Mouse (Mus musculus) testis, postnatal 10 days (tissue): ENCODE measurements around the gene Gm20388.

Source experiments
- DNase-seq: peaks from one replicate; pipeline ENCODE4 v3.0.0; 2021; ENCODE audit warnings: low spot score

The Gm20388 gene

DNA sequence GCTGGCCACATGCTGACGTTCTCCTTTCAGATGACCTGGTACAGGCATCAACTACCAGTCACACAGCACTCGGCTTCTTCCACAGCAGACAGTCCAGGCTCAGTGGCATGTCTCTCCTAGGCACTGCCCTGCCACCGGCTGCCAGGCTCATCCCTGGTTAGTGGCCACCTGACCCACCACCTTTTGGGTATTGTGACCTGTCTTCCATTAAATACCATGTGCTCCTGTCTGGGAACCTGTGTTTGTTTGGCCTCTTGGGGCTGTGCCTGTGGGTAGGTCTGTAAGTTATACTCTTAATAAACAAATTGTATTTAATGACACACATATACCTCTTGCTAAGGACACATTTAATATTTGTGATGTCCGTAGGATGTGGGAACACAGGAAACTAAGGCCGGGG is 460.5 kb downstream of the Gm20388 start:
- no peak for DNase-seq

GRCm38 (mm10) chr8:120371725-120372457 is 461.2 kb downstream of the Gm20388 start:
- no peak for DNase-seq

DNA sequence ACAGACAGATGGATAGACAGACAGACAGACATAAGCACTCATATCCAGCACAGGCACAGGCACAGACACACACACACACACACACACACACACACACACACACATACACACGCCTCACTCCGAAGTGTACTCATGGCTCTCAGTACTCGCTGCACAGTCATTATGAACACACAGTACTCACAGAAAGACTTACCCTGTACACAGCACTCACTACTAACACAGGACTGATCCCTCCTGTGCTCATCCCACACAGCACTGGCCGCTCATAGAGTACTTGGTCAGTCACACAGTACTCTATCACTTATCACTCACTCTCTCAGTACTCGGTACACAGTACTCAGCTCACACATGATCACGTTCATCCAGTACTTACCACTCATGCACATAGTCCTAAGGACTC is 462.0 kb downstream of the Gm20388 start:
- DNase-seq, result no peak

- DNase-seq, result no peak
Measured at GRCm38 (mm10) chr8:120373621-120374020, 463.0 kb downstream of the Gm20388 start.

- DNase-seq, result no peak
Measured at GRCm38 (mm10) chr8:120374070-120374469, 463.4 kb downstream of the Gm20388 start.

DNA sequence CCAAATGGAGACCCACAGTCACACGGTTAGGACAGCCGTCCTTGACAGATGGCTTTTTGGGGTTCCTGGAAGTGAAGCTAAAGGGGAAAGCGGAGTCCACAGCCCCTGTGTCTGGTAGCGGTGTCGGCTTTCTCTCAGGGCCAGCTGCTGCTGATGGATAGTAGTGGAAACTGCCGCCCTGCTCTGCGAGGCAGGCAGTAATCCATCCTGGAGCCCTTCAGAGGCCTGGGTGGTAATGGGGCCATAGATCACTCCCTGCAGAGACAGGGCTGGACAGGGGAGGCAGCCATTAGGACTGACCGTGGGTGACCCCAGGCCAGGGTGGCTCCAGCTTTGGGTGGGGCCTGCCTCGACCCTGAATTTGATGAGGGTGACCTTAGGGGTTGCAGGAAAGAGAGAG is 463.9 kb downstream of the Gm20388 start:
- no peak for DNase-seq

DNA sequence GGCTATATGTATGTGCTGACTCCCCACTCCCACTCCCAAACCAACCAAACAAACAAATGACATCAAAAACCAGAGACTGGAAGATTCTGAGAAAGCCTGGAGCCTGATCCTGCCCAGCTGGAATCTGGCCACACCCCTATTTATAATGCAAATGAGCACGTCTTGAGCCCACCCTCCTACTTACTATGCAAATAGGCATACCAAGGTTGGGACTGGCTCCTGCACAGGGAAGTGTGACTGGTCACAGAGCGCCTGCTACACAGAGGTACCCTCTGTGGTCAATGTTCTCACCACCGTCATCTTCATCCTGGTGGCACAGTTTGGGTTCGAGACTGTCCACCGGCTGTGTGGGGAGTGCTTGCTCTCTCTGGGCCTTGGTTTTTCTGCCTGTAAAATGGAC is 464.5 kb downstream of the Gm20388 start:
- no peak for DNase-seq

DNA sequence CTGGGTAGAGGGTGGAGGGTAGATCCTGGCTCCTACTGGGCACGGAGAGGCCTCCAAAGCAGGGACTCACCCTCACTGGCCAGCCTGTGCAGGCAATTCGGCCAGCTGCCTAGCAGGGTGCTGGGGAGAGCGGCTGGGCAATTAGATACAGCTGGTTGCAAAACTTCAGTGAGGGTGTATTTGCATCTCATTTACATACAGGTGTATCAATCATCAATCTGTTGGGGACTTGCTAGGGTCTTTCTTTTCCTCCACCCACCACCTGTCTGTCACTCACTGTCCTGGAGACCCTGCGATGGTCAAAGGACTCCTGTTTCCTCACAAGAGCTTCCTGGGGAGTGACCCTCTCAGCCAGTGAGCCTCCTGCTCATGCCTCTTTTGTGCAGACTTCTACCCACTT is 465.6 kb downstream of the Gm20388 start:
- no peak for DNase-seq

DNA sequence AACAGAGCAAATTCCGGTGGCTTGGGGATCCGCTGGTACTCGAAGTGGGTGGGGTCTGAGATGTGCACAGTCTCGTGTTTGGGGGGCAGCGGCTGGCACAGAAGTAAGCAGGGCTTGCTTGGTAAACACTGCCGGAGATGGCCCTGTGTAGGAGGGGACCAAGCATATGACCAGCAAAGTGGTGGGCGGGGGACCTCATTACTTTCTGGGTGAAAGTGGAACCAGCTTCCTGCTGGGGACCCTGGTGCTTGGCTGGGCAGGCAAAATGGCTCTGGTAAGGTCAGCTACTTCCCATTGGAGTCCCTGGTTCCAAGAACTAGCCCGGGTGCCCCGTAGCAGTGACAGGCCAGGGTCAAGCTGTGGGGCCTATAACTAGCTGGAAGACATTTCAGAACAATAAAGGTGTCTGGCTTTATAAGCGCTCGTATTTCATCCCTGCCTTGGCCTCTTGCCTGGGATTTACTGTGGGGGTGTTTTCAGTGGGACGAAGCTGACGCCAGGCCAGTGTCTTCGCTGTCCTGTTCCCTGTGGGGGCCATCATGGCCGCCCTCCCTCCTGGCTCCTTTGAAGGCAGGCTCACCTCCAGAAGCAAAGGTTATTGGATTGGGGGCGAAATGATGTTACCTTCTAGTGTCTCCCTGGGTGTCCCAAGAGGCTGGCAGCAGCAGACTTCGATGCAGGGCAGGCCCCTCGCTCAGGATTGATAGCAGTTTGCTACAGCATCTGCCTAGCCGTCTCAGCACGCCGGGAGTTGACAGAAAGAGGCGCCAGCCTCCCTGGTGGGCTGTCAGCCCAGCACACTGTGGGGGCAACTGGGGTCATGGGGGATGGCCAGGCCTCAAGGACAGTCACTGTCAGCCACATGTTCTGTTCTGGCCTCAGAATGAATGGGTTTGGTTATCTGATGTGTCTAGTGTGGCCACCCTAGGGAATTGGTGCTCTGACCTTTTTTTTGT is 466.5 kb downstream of the Gm20388 start:
- DNase-seq, result no peak

DNA sequence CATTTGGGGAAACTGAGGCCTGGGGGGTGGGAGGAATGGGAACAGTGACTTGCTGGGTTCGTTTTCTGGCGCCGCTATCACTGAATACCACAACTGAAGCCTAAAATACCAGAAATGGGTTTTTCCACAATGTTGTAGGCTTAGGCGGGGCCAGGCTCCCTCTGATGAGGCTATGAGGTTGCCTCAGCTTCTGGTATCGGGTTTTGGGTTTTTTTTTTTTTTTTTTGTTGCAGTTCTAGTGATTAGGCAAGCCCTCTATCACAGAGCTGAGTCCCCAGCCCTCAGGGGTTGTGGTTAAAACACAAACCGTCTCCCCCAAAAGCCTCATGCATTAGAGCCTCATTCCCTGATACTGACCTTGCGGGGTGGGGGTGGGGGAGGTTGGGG is 467.2 kb downstream of the Gm20388 start:
- DNase-seq, result no peak

GRCm38 (mm10) chr8:120378306-120378705 is 467.7 kb downstream of the Gm20388 start:
- DNase-seq, result peak; percentile 64

DNA sequence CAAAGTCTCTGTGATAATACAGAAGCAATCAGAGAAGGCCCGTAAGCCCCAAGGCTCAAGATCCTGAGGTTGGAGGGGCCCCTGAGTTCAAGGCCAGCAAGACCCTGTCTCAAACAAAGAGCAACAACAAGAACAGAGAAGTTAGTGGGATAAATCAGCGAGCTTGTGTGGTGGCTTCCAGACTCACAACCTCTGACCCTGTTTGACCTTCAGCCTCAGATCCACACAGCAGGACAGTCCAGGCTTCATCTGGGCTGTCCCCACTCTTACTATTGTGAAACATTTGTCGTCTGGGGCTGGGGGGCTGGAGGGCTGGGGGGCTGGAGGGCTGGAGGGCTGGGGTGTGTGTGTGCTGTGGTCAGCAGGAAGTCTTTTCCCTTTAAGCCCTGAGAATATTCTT is 468.4 kb downstream of the Gm20388 start:
- DNase-seq, result no peak

- DNase-seq, result no peak
Measured at GRCm38 (mm10) chr8:120381865-120382264, 471.2 kb downstream of the Gm20388 start.

DNA sequence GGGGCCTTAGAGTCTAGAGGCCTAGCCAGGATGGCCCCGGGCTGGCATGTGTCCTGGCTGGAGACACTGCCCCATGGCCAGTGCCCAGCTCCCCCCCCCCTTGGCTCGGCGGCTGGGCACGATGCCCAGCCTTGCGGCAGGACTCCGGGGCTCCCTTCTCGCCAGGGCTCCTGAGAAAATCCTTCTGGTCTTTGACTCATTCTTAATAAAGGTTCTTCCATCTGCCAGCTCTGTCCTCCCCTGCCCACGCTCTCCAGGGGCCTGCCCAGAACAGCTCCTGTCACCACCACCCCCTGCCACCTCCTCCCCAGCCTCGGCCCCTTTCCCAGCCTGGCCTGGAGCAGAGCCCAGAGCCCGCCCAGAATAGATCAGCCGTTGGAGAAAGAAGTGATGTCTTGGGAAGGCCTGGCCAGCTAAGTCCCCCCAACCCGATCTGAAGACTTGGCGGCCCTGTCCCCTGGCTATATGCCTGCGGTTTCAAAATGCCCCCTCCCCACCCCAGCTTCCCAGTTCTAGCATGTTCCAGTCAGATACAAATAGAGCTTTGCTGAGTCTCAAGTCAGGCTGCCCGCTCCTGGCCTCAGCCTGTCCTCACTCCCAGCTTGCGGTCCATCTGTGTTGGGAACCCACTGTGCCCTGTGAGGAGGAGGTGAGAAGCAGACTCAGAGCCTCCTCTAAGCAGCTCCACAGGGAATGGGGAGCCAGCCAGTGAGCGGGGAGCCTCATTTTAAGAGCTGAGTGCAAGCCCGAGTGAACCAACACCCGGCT is 472.0 kb downstream of the Gm20388 start:
- DNase-seq, result peak; percentile 82

- no peak for DNase-seq
Measured at GRCm38 (mm10) chr8:120383204-120383560, 472.5 kb downstream of the Gm20388 start.

GRCm38 (mm10) chr8:120383713-120384112 is 473.1 kb downstream of the Gm20388 start:
- DNase-seq, result no peak

- DNase-seq, result no peak
Measured at GRCm38 (mm10) chr8:120384745-120385144, 474.1 kb downstream of the Gm20388 start.

GRCm38 (mm10) chr8:120388246-120388645 is 477.6 kb downstream of the Gm20388 start:
- DNase-seq, result no peak

- DNase-seq, result no peak
Measured at GRCm38 (mm10) chr8:120390598-120390997, 480.0 kb downstream of the Gm20388 start.

DNA sequence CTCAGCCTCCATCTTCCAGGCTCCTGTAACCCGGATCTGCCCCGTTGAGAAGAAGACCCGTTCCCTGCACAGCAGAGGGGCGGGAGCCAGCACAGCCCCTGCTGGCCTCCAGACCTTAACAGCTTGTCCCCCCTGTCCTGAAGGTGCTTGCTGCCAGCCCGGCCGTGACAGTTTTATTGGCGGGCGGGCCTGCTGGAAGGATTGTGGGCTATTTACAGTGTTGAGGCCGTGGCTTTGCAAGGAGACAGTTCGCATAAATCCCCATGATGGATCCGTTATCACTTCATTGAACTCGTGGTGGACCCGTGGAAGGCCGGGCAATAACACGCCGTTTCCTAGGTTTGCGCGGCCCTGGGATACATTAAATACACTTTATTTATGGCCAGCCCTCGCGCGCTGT is 481.2 kb downstream of the Gm20388 start:
- DNase-seq, result no peak

DNA sequence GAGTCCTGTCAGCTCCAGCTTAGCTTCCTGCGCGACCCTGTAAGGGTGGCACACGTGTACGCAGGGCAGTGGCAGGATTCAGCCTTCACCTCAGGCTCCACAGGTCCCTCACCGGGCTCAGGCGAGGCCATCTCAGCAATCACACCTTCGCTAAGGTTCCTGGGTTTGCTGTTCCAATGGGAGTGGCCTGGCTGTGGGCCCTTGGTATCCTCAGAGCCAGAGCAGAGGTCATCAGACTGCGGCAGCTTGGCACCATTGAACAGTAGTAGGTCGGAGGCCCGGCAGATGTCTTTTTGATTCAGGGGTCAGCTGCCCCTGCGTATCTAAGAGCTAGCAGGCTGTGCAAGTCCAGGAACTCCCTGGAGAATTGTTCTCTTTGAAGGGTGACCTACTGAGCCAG is 482.4 kb downstream of the Gm20388 start:
- DNase-seq, result no peak

- no peak for DNase-seq
Measured at GRCm38 (mm10) chr8:120393871-120394275, 483.2 kb downstream of the Gm20388 start.

GRCm38 (mm10) chr8:120395892-120396291 is 485.3 kb downstream of the Gm20388 start:
- DNase-seq, result no peak
